Mouse (Mus musculus) embryonic facial prominence, embryonic 15.5 days (tissue): ENCODE measurements around the gene Kif21b. TPM values are rescaled to one million over a fixed set of nuclear protein-coding genes. Genes with fewer than 3 reads are reported as not detected.

Experiments used
- ATAC-seq: fragments of 200-750 bp; cut with Nextera tagmentation; 2 replicates; pipeline ENCODE4 v1.8.0; 2017; ENCODE audit warnings: low read depth, moderate TSS enrichment; ENCODE audit not compliant: insufficient number of reproducible peaks, low FRiP score, low TSS enrichment
- H3K27ac ChIP-seq: fragments of 300-500 bp; sonication (generic); replicated peaks from 2 replicates; pipeline ENCODE4 v1.5.1; 2015; ENCODE audit warnings: mild to moderate bottlenecking, inconsistent platforms
- H3K27me3 ChIP-seq: fragments of 300-500 bp; sonication (generic); 2 replicates; pipeline ENCODE4 v1.6.1; 2015; ENCODE audit warnings: inconsistent platforms
- H3K36me3 ChIP-seq: fragments of 300-500 bp; sonication (generic); 2 replicates; pipeline ENCODE4 v1.6.1; 2015; ENCODE audit warnings: mild to moderate bottlenecking, inconsistent platforms
- H3K4me1 ChIP-seq: fragments of 300-500 bp; sonication (generic); 2 replicates; pipeline ENCODE4 v1.6.1; 2015; ENCODE audit warnings: inconsistent platforms
- H3K4me2 ChIP-seq: fragments of 300-500 bp; sonication (generic); replicated peaks from 2 replicates; pipeline ENCODE4 v1.6.1; 2015; ENCODE audit warnings: mild to moderate bottlenecking, inconsistent platforms
- H3K4me3 ChIP-seq: fragments of 300-500 bp; sonication (generic); replicated peaks from 2 replicates; pipeline ENCODE4 v1.5.1; 2015; ENCODE audit warnings: mild to moderate bottlenecking, inconsistent platforms
- H3K9ac ChIP-seq: fragments of 300-500 bp; sonication (generic); 2 replicates; pipeline ENCODE4 v1.6.1; 2015; ENCODE audit warnings: inconsistent platforms
- H3K9me3 ChIP-seq: fragments of 300-500 bp; sonication (generic); replicated peaks from 2 replicates; pipeline ENCODE4 v1.6.1; 2016; ENCODE audit warnings: inconsistent platforms
- WGBS: fragments of 180-500 bp; shearing (Covaris S2); methylation state at CpG from one replicate; pipeline ENCODE4 v1.1.7; 2015; 5-methylcytosine and 5-hydroxymethylcytosine counted together
- polyA plus RNA-seq: library from polyadenylated mRNA; unstranded; fragments of >200 nt; fragmentation: Nextera tagmentation; extraction: Ambion mirVana; gene quantifications from 2 replicates; pipeline ENCODE4 v1.2.1, GENCODE M21; 2015

Gene Kif21b
- polyA plus RNA-seq, result 2.8 TPM in 2 replicates

GRCm38 (mm10) chr1:136130951-136131558 is at the start of gene Kif21b:
TSS of gene Kif21b (plus strand) at chr1:136131389.
- no peaks in the 10 kb centered on the region for H3K36me3 ChIP-seq
- peak within 1 kb of the TSS; percentile 25; the same call in 1 of the 2 replicates for H3K27ac ChIP-seq
- peak within 1 kb of the TSS; percentile 57 for H3K9ac ChIP-seq
- 2% methylated on average over 42 of the region's 42 CpGs for WGBS
- peak within 1 kb of the TSS; percentile 69 for H3K4me3 ChIP-seq
- peaks cover 67% of the 10 kb centered on the region for H3K4me1 ChIP-seq
- peak within 1 kb of the TSS; percentile 97 for H3K4me2 ChIP-seq
- ATAC-seq, result peak; percentile 91
- H3K27me3 ChIP-seq, result no peaks in the 10 kb centered on the region
- no peaks in the 10 kb centered on the region for H3K9me3 ChIP-seq

GRCm38 (mm10) chr1:136085988-136086685 is 45.1 kb upstream of the Kif21b start:
- Histone ChIP-seq H3K4me1 (no peaks in the 10 kb centered on the region), H3K9ac (no peak overlapping the region), H3K27ac (no peak overlapping the region), H3K27me3 (no peaks in the 10 kb centered on the region), H3K4me2 (no peak overlapping the region), H3K9me3 (peaks cover 10% of the 10 kb centered on the region; the same call in 1 of the 2 replicates), H3K36me3 (no peaks in the 10 kb centered on the region), H3K4me3 (no peak overlapping the region)
- no peak for ATAC-seq
- WGBS, result 87% methylated on average over 3 of the region's 3 CpGs

GRCm38 (mm10) chr1:136089368-136090165 is 41.6 kb upstream of the Kif21b start:
- Histone ChIP-seq H3K36me3 (no peaks in the 10 kb centered on the region), H3K9ac (no peak overlapping the region), H3K9me3 (no peaks in the 10 kb centered on the region), H3K27ac (no peak overlapping the region), H3K4me1 (no peaks in the 10 kb centered on the region), H3K27me3 (no peaks in the 10 kb centered on the region), H3K4me2 (no peak overlapping the region), H3K4me3 (no peak overlapping the region)
- WGBS, result 65% methylated on average over 9 of the region's 9 CpGs
- no peak for ATAC-seq

- Histone ChIP-seq H3K36me3 (no peaks in the 10 kb centered on the region), H3K27me3 (no peaks in the 10 kb centered on the region), H3K27ac (no peak overlapping the region), H3K4me2 (no peak overlapping the region), H3K9me3 (no peaks in the 10 kb centered on the region), H3K4me3 (no peak overlapping the region), H3K4me1 (no peaks in the 10 kb centered on the region), H3K9ac (no peak overlapping the region)
- no peak for ATAC-seq
- WGBS, result 71% methylated on average over 3 of the region's 3 CpGs
These were observed 37.5 kb upstream of the Kif21b start for GRCm38 (mm10) chr1:136093726-136094125.

GRCm38 (mm10) chr1:136094807-136095206 is 36.4 kb upstream of the Kif21b start:
- WGBS, result 76% methylated on average over 5 of the region's 5 CpGs
- no peak overlapping the region for H3K4me3 ChIP-seq
- no peaks in the 10 kb centered on the region for H3K4me1 ChIP-seq
- no peaks in the 10 kb centered on the region for H3K36me3 ChIP-seq
- no peak for ATAC-seq
- H3K27ac ChIP-seq, result no peak overlapping the region
- no peaks in the 10 kb centered on the region for H3K9me3 ChIP-seq
- no peak overlapping the region for H3K9ac ChIP-seq
- H3K4me2 ChIP-seq, result no peak overlapping the region
- H3K27me3 ChIP-seq, result no peaks in the 10 kb centered on the region

GRCm38 (mm10) chr1:136102094-136102493 is 29.1 kb upstream of the Kif21b start:
- Histone ChIP-seq H3K4me2 (no peak overlapping the region), H3K9me3 (no peaks in the 10 kb centered on the region), H3K36me3 (no peaks in the 10 kb centered on the region), H3K27me3 (0 out of 2 replicates have a peak, but pooled peaks cover 2% of the 10 kb centered on the region), H3K9ac (no peak overlapping the region), H3K4me1 (peaks cover 31% of the 10 kb centered on the region), H3K27ac (no peak overlapping the region), H3K4me3 (no peak overlapping the region)
- ATAC-seq, result no peak
- 76% methylated on average over 4 of the region's 4 CpGs for WGBS

- Histone ChIP-seq H3K9me3 (no peaks in the 10 kb centered on the region), H3K36me3 (no peaks in the 10 kb centered on the region), H3K27ac (no peak overlapping the region), H3K4me1 (peaks cover 31% of the 10 kb centered on the region), H3K9ac (no peak overlapping the region), H3K27me3 (0 out of 2 replicates have a peak, but pooled peaks cover 2% of the 10 kb centered on the region), H3K4me2 (no peak overlapping the region), H3K4me3 (no peak overlapping the region)
- WGBS, result 84% methylated on average over 3 of the region's 3 CpGs
- no peak for ATAC-seq
These were observed 28.6 kb upstream of the Kif21b start for GRCm38 (mm10) chr1:136102551-136102950.

GRCm38 (mm10) chr1:136102981-136103380 is 28.2 kb upstream of the Kif21b start:
- no peaks in the 10 kb centered on the region for H3K36me3 ChIP-seq
- no peaks in the 10 kb centered on the region for H3K9me3 ChIP-seq
- 0 out of 2 replicates have a peak, but pooled peaks cover 2% of the 10 kb centered on the region for H3K27me3 ChIP-seq
- no peak overlapping the region for H3K27ac ChIP-seq
- H3K4me2 ChIP-seq, result no peak overlapping the region
- 65% methylated on average over 2 of the region's 2 CpGs for WGBS
- no peak overlapping the region for H3K4me3 ChIP-seq
- H3K9ac ChIP-seq, result no peak overlapping the region
- H3K4me1 ChIP-seq, result peaks cover 31% of the 10 kb centered on the region
- no peak; the same call in 1 of the 2 replicates for ATAC-seq

GRCm38 (mm10) chr1:136103696-136104095 is 27.5 kb upstream of the Kif21b start:
- 81% methylated on average over 7 of the region's 7 CpGs for WGBS
- no peak for ATAC-seq

GRCm38 (mm10) chr1:136104741-136105140 is 26.4 kb upstream of the Kif21b start:
- no peak for ATAC-seq
- Histone ChIP-seq H3K4me3 (no peak overlapping the region), H3K27me3 (0 out of 2 replicates have a peak, but pooled peaks cover 2% of the 10 kb centered on the region), H3K9me3 (no peaks in the 10 kb centered on the region), H3K36me3 (no peaks in the 10 kb centered on the region), H3K27ac (no peak overlapping the region), H3K4me1 (peaks cover 31% of the 10 kb centered on the region), H3K4me2 (no peak overlapping the region), H3K9ac (no peak overlapping the region)
- 39% methylated on average over 4 of the region's 4 CpGs for WGBS

More at GRCm38 (mm10) chr1:136103696-136104095, 27.5 kb upstream of the Kif21b start:
- peaks cover 31% of the 10 kb centered on the region for H3K4me1 ChIP-seq
- no peaks in the 10 kb centered on the region for H3K9me3 ChIP-seq
- no peak overlapping the region for H3K4me3 ChIP-seq
- no peak overlapping the region for H3K9ac ChIP-seq
- no peaks in the 10 kb centered on the region for H3K36me3 ChIP-seq
- no peak overlapping the region for H3K4me2 ChIP-seq
- H3K27me3 ChIP-seq, result 0 out of 2 replicates have a peak, but pooled peaks cover 2% of the 10 kb centered on the region
- H3K27ac ChIP-seq, result no peak overlapping the region

- Histone ChIP-seq H3K9me3 (no peaks in the 10 kb centered on the region), H3K4me1 (peaks cover 16% of the 10 kb centered on the region), H3K27me3 (no peaks in the 10 kb centered on the region), H3K4me2 (no peak overlapping the region), H3K27ac (no peak overlapping the region), H3K4me3 (no peak overlapping the region), H3K9ac (no peak overlapping the region), H3K36me3 (no peaks in the 10 kb centered on the region)
- ATAC-seq, result no peak
- WGBS, result 72% methylated on average over 2 of the region's 2 CpGs
These were observed 21.7 kb upstream of the Kif21b start for GRCm38 (mm10) chr1:136109464-136109863.
